Mouse (Mus musculus) yolk sac, embryonic 10.5 days (tissue): Measurements from ENCODE around the gene Zfp266.

ENCODE experiments used
- DNase-seq: peaks from one replicate; pipeline ENCODE4 v3.0.0-alpha.2; 2017; ENCODE audit warnings: low spot score

Zfp266 gene

DNA sequence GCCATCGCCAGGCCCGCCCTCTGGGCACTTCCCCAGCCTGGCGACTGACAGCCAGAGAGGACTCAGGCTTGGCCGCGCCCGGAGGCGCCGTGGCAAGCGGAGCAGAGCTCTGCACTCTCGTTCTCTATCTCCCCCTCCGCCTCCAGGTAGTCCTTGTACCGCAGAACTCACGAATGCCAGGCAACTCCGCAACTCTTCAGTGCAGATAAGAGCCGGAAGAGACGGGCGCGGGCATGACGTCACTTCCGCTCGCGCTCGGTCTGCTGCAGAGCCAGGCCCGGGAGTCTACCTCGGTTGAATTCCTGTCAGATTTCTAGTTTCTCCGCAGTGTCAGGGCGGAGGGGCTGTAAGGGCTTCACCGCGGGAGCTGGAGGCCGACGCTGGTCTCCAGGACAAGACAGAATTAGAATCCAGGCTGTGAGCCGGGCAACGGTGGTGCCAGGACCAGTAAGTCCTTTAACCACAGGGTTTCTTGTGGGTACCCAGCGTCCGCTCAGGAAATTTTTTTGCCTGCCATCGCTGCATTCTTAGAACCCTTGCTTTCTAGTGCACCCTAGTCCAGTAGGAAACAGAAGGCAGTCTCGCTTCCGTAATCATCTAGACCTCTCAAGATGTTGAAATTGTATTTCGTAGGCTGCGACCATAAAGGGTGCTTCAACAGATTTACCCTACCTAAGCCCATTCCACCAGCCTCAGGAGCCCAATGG, 28.5 kb downstream of the Zfp266 start, which contains the start of gene Zfp426:
TSS of gene Zfp426 (minus strand) at position 220 of the 707 bp plus-strand sequence.
- peak; percentile 89 for DNase-seq

DNA sequence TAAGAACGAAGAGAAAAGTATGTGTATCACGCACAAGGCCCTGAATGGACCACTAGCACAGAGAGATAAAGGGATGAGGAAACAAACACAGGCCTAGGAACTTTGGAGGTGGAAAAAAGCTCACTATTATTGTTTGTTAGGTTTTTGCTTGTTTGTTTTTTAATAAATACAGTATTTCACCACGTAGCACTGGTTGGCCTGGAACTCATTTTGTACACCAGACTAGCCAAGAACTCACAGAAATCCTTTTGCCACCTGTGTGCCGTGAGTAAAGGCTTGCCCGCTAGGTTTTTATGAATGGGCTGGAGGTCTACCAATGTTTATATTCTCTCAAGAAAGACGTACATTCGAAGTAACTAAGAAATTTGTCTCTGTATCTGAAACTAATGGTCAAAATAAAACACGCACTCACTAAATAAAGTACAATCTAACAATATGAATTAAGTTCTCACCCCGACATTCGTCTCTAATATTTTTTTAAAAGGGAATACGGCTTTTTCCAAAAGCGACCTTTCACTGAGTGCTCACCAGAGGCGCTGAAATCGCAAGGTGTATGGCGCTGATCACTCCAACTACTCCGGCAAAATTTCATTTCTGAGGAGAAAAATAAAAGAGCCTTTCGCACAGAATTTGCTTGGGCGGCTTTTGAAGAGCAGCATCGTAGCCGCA, 29.2 kb downstream of the Zfp266 start:
- DNase-seq = no peak

DNA sequence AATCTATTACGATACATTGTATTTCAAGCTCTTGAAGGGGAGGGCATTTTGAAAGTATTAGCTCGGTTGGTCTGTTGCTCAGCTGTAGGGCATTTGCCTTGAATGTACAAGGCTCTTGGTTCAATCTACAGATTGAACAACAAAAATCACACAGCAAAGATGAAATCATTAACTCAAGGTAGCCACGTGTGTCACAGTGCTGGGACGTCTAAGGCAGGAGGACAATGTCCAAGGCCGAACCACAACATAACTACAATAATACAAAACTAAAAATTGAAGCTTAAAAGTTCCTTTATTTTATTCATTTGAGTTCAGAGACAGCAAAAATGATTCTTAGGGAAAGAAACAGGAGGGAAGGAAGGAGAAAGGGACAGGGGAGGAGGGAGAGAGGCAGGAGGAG, 31.7 kb downstream of the Zfp266 start:
- peak; percentile 30 for DNase-seq

DNA sequence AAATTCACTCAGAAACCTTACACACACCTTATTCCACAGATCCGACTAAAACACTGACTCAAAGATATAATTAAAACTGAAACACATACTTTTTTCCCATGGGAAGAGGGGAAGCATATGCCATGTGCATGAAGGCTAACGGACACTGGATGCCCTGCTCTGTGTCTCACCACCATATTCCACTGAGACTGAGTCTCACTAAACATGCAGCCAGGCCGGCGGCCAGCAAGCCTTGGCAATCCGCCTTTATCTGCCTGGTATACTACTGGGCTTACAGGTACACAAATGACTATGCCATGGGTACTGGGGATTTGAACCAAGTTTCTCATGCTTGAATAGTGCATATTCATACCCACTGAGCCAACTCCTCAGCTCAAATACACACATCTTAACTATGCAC, 41.8 kb downstream of the Zfp266 start:
- DNase-seq = no peak

DNA sequence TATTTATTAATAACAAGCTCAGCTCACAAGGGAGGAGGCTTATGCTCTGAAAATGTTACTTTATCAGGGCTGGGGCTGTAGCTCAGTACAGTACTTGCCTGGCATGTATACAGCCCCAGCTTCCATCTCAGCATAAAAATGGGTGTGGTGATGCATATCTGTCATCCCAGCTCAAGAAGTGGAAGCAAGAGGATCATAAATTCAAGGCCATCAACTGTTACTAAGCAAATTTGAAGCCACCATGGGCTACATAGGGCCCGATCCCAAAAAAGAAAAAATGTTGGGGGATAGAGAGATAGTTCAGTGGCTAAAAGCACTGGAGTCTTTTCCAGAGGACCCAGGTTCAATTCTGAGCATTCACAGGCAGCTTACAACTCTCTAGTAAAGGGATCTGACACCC, 44.6 kb downstream of the Zfp266 start:
- DNase-seq = no peak

DNA sequence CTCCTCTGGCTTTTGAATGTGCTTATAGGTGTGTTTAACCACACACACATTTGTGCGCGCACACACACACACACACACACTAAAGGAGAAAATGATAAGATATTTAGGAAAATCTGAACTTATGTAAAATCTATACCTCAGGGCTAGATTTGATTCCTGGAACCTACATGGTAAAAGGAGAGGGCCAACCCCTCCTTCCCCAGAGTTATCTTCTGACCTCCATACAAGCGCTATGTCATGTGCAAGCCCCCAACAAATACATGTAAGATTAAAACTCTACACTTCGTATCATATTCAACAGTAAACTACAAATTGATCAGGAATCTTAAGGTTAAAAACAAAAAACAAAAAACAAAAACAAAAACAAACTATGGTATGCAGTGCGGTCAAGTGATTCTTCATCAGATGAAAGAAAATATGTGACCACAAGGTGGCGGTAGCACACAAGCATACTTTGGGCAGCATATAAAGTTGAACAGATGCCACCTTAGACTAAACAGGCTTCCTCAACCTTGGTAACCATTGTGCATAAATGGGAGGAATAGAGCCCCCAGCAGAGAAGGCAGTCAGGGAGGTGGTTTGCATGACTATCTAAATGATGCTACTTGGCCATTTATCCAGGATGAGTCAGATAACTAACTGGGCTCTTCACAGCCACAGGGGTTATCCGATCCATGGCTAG, 54.3 kb downstream of the Zfp266 start:
- DNase-seq = peak; percentile 25

DNA sequence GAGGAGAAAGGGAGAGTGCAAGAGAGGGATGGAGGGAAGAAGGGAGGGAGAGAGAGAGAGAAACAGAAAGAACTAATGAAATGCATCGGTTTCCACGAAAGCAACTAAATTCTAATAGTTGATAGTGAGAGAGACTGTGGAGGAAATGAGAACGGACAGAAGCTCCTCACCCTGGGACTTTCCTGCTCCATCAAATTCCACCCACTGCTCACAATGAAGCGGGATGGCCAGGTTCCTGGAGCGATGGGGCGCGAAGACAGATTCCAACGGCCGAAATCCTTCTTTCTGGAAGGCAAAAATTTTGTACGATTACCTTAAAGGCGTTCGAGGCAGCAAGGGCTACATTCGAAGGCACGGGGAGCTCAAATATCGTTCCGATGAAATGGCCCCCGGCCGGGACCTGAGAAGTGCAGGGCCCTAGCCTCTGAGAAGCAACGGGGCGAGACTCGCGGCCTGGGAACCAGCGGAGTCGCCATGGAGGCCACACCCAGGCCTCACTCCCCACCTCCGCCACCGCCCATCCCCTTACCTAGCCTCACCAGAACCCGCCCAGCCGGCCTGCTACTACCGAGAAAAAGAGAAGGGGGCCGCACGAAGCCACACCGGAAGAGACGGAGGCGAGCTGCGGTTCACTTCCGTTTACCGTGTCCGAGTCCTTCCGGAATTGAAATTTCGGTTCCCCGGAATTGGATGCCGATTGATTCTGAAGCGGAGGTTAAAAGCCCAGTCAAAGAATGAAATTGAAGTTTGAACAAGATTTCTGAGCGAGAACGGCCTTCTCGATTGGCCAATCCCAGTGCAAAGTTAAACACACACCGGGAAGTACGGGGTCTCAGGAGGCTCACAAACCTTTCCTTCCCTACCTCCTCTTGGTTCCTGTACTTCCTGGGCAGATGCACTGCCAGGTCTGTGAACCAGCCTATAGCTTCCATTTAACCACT, 61.6 kb downstream of the Zfp266 start, which contains the start of gene Zfp26:
TSS of gene Zfp26 (minus strand) at position 786 of the 941 bp plus-strand sequence.
- DNase-seq = peak; percentile 90

DNA sequence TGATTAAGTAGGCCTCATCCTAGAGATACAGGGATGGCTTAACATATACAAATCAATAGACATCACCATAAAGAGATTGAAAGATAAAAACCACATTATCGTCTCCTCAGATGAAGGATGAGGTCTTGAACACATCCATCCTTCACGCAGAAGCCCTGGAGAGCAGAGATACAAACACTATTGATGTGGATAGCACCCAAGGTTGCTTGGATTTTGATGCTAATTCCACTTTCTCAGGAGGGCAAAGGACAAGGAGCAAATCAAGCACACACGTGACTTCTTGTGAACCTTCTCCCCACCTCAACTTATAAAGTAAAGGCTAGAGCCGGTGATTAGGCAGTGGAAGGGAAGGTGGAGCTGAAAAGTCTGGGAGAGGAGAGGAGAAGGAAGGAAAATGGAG, 67.6 kb downstream of the Zfp266 start:
- DNase-seq = no peak

DNA sequence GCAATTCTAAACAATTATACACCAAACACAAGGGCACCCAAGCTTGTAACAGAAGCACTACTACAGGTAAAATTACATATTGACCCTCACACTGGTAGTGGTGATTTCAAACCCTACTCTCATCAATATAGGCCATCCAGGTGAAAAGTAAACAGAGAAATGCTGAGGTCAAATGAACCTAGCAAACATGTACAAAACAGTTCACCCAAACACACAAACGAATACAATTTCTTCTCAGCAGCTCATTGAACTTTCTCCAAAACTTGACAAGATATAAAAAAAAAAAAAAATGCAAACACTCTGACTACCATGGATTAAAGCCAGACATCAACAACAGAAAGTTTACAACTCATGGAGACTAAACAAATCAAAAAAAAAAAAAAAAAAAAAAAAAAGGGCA, 69.7 kb downstream of the Zfp266 start:
- no peak for DNase-seq
